Mouse (Mus musculus): Measurements from ENCODE around the gene Scn2a.
"Not testable (repeated sequence)": the region's sequence is repeated elsewhere in the genome, so short reads cannot be mapped to it uniquely, and the experiment has no call there.

The Scn2a gene

GRCm38 (mm10) chr2:65700246-65700645, 79.7 kb downstream of the Scn2a start:
- no peak for DNase-seq (ENCODE audit: low spot score in 2 of 2)

DNA sequence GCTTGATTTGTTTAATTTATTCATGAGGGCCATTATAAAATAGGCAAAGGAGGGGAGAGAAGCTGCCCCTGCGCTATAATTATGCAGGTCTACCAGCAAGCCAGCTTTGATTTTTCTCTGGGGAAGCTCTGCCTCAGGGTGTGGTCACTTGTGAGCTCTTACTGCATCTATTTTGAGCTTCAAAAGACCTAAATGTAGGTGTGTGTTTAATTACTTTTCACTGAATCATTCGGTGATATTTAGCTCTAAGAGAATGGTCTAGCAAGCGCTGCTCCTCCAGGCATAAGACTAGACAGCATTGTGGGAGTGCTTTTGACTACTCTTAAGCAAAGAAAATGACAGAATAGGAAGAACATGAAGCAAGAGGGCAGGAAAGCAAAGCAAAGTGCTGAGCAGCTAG, 80.6 kb downstream of the Scn2a start:
- no peak for DNase-seq (ENCODE audit: low spot score in 2 of 2)

- no peak for DNase-seq (ENCODE audit: low spot score in 2 of 2)
Observed at GRCm38 (mm10) chr2:65722219-65722800, 101.7 kb downstream of the Scn2a start.

DNA sequence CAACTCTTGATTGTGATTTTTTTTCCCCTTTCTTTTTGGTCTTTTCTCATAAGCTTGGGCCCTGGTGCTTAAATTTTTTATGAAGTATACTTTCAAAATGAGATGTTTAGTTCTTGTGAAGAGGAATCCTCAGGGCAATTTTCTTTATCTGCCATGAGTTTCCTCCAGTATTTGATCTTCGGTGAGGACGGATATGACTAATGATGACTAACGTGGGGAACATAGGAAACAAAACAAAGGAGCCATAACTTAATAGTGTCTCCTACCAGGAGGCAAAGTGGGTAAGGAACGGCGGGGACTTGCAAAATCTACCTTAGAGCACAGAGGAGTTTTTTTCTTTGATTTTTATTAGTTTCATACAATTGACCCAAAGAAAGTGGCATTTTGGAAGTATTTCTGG, 124.8 kb downstream of the Scn2a start:
- DNase-seq (ENCODE audit: low spot score in 2 of 2) = no peak

GRCm38 (mm10) chr2:65782442-65782841, 161.9 kb downstream of the Scn2a start:
- no peak for DNase-seq (ENCODE audit: low spot score in 2 of 2)

- DNase-seq (ENCODE audit: low spot score in 2 of 2) = no peak
Observed at GRCm38 (mm10) chr2:65783392-65783791, 162.8 kb downstream of the Scn2a start.

- no peak for DNase-seq (ENCODE audit: low spot score in 2 of 2)
Observed at GRCm38 (mm10) chr2:65792516-65792915, 171.9 kb downstream of the Scn2a start.

DNA sequence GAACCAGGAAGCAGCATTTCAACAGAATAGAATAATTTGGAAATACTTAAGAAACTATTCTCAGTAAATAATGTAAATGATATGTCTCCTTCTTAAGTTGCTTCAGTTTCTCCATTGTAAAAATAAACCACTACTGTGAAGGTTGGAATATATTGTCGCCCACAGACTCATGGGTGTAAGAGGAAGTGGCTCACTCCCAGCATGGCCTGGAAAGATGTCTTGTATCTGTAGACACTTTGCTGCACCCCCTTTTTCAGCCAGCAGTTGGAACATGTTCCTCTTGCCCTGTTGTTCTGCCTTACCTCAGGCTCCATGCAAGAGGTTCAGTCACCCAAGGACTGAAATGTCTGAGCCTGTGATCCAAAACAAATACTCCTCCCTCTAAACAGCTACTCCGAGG, 173.0 kb downstream of the Scn2a start:
- no peak for DNase-seq (ENCODE audit: low spot score in 2 of 2)

- DNase-seq (ENCODE audit: low spot score in 2 of 2) = no peak
Observed at GRCm38 (mm10) chr2:65801054-65801709, 180.6 kb downstream of the Scn2a start.

GRCm38 (mm10) chr2:65806556-65806955, 186.0 kb downstream of the Scn2a start:
- DNase-seq (ENCODE audit: low spot score in 2 of 2) = no peak

DNA sequence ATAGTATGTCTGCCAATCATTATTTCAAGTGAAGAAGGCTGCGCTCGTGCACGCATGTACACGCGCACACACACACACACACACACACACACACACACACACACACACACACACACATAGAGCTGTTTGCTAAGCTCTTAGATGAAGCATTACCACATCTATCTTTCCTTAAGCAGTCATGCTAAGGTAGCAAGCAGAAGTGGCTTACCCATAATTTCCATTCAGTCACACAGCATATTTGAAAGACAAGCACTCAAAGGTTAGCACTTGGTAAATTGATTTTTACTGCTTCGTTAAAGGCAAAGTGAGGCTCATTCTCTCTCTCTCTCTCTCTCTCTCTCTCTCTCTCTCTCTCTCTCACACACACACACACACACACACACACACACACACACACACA, 190.6 kb downstream of the Scn2a start:
- not testable (repeated sequence) for DNase-seq (ENCODE audit: low spot score in 2 of 2)
